Mouse (Mus musculus) layer of hippocampus, adult 9-11 months (tissue): ENCODE measurements around the gene Rps18.
A peak's percentile ranks its signal among the peaks of the same experiment; 100 is the strongest.
"Not testable (repeated sequence)": the region's sequence is repeated elsewhere in the genome, so short reads cannot be mapped to it uniquely, and the experiment has no call there.

ENCODE experiments used
- DNase-seq: peaks from one replicate; pipeline ENCODE4 v3.0.0; 2022

Gene Rps18

GRCm38 (mm10) chr17:33919351-33920281 is 36.2 kb downstream of the Rps18 start:
- DNase-seq, result peak; percentile 77

DNA sequence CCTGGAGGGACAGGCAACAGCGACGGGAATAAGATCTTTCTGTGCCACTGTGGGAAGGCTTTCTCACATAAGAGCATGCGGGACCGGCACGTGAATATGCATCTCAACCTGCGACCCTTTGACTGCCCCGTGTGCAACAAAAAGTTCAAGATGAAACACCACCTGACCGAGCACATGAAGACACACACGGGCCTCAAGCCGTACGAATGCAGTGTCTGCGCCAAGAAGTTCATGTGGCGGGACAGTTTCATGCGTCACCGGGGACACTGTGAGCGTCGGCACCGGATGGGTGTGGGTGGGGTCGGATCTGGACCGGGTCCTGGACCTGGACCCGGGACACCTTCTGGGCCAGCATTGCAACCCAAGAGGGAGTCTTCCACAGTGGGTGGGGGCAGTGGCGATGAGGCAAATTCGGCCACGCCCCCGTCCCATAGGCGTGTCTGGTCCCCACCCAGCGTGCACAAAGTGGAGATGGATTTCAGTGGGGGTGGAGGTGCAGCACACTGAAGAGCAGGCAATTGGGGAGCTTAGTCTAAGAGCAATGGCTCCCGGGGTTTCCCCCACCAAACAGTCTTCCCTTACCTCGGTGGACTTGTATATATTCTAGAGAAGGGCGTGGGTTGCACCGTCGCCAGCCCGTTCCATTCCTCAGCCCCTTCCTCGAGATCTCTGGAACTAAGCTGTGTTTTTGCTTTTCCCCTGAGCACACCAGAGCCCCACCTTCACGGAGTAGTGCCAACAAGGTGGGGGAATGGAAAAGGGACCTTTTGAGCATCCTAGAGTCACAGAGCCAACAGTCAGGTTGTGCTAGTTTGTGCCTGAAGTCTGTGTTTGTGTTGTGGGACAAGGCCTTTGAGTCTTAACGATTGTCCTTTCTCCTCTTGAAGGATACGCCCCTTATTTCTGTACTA is 37.3 kb downstream of the Rps18 start:
- no peak for DNase-seq

- DNase-seq, result no peak
These were observed 38.0 kb downstream of the Rps18 start for GRCm38 (mm10) chr17:33917656-33918292.

DNA sequence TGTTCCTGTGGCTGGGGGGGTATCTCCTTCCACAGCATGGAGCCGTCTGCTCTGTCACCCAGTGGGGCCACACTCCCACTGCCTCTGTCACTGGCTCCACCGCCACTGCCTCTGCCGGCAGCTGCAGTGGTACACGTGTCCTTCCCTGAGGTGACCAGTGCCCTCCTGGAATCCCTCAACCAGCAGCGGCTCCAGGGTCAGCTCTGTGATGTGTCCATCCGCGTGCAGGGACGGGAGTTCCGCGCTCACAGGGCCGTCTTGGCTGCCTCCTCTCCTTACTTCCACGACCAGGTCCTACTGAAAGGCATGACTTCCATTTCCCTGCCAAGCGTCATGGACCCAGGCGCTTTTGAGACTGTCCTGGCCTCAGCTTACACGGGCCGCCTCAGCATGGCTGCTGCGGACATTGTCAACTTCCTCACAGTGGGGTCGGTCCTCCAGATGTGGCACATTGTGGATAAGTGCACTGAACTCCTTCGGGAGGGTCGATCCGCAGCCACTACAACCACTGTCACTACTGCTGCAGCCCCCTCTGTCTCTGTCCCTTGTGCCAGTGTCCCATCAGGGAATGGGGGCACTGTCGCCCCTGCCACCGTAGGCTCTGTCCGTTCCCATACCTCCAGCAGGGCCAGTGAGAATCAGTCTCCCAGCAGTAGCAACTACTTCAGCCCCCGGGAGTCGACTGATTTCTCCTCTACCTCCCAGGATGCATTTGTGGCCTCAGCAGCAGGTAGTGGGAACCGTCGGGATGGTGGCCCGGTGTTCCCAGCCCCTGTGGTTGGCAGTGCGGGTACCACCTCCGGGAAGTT is 38.8 kb downstream of the Rps18 start:
- DNase-seq, result no peak

GRCm38 (mm10) chr17:33916294-33916693 is 39.5 kb downstream of the Rps18 start:
- DNase-seq, result no peak

DNA sequence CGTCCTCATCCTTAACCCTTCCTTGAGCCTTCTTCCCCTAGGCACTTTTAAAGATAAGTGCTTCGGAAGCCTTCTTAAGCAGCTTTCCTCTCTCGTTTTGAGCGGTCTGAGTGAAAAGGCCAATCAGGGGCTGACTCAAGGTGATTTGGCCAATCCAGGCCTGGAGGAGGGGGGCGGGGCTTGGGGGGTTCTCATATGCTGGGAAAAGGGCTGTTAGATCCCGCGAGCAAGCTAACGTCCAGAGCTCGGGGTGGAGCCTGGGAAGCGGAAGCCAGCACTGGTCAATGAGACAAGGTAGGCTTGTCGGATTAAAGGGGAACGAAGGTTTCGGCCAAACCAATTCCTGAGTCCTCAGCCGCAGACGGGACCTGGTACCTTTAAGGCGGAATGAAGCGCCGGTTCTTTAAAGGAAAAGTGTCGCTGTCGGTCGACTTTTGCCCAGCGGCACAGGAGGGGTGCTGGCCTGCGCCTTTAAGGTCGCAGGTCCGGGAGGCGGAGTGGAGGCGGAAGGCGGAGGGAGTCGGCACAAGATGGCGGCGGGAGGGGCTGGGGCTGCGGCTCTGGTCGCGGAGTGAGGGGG is 40.0 kb downstream of the Rps18 start, which contains the start of the genes Tapbp and Zbtb22:
Gene Tapbp, plus strand, starts transcription at position 229 of the 580 bp plus-strand sequence.
Gene Zbtb22, plus strand, starts transcription at position 234 of the 580 bp plus-strand sequence.
- peak; percentile 97 for DNase-seq

- DNase-seq, result no peak
These were observed 40.8 kb downstream of the Rps18 start for GRCm38 (mm10) chr17:33914969-33915391.

GRCm38 (mm10) chr17:33913905-33914304 is 41.9 kb downstream of the Rps18 start:
- no peak for DNase-seq

GRCm38 (mm10) chr17:33913264-33913663 is 42.5 kb downstream of the Rps18 start:
- DNase-seq, result no peak

GRCm38 (mm10) chr17:33911813-33912414 is 43.9 kb downstream of the Rps18 start:
- no peak for DNase-seq

DNA sequence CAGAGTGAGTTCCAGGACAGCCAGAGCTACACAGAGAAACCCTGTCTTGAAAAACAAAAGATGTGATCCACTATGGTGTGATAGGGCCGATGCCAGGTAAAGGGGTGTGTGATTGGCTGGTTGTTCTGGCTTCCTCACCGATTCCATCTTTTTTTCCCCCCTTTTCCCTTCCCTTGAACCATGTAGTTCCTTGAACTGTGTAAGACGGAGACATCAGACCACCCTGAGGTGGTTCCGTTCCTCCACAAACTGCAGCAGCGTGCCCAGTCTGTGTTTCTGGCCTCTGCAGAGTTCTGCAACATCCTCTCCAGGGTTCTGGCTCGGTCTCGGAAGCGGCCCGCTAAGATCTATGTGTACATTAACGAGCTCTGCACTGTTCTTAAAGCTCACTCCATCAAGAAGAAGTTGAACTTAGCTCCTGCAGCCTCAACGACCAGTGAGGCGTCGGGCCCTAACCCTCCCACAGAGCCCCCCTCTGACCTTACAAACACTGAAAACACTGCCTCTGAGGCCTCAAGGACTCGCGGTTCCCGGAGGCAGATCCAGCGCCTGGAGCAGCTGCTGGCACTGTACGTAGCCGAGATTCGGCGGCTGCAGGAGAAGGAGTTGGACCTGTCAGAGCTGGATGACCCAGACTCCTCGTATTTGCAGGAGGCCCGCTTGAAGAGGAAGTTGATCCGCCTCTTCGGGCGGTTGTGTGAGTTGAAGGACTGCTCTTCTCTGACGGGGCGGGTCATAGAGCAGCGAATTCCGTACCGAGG is 44.6 kb downstream of the Rps18 start:
- no peak for DNase-seq

GRCm38 (mm10) chr17:33910346-33911051 is 45.3 kb downstream of the Rps18 start:
- no peak for DNase-seq

GRCm38 (mm10) chr17:33909869-33910250 is 45.9 kb downstream of the Rps18 start:
- no peak for DNase-seq

GRCm38 (mm10) chr17:33909077-33909868 is 46.5 kb downstream of the Rps18 start, which contains the start of gene Daxx:
Daxx (plus strand) TSS chr17:33909414.
- DNase-seq, result peak; percentile 99

GRCm38 (mm10) chr17:33908331-33909076 is 47.3 kb downstream of the Rps18 start:
- DNase-seq, result peak; percentile 65

- DNase-seq, result not testable (repeated sequence)
These were observed 51.0 kb downstream of the Rps18 start, which contains the start of gene Platr17 for GRCm38 (mm10) chr17:33904835-33905234. Platr17 (plus strand) TSS chr17:33905135.

- not testable (repeated sequence) for DNase-seq
These were observed 51.7 kb downstream of the Rps18 start for GRCm38 (mm10) chr17:33903911-33904651.
